Mouse (Mus musculus): ENCODE data around the gene Cdk19. TPM values are rescaled to one million over a fixed set of nuclear protein-coding genes. Genes with fewer than 3 reads are reported as not detected.
"Not testable (repeated sequence)": the region's sequence is repeated elsewhere in the genome, so short reads cannot be mapped to it uniquely, and the experiment has no call there.

Cdk19 gene
- total RNA-seq, 2 experiments from 2014 or later, result 47.1 to 47.5 TPM

DNA sequence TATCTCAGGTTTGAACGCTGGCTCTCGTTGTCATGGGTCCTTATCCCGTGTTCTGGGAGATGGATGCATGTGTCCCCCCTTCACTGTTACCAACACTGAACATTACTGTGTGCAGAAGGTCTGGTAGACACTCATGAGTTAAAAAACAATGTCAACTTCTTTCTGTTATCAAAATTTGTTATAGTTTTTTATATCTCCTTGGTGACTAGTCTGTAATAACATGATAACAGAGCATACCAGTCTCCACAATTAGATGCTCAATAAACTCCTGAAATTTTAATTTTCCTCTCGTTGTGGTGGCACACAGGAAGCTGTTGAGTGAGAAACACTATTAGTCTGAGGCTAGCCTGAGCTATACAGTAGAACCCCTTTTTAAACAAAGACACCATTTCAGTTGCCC is 159.1 kb downstream of the Cdk19 start:
- no peak for DNase-seq (ENCODE audit: extremely low spot score in 1 of 2, low spot score in 2 of 2)
- Histone ChIP-seq H3K4me3 (no peak overlapping the region), H3K27ac (peak overlapping the region; percentile 86)
- intact Hi-C loops (cut with DNase I), result no loop called here
- no peak for TF ChIP-seq CTCF (IDR thresholded peaks at IDR 0.05)

DNA sequence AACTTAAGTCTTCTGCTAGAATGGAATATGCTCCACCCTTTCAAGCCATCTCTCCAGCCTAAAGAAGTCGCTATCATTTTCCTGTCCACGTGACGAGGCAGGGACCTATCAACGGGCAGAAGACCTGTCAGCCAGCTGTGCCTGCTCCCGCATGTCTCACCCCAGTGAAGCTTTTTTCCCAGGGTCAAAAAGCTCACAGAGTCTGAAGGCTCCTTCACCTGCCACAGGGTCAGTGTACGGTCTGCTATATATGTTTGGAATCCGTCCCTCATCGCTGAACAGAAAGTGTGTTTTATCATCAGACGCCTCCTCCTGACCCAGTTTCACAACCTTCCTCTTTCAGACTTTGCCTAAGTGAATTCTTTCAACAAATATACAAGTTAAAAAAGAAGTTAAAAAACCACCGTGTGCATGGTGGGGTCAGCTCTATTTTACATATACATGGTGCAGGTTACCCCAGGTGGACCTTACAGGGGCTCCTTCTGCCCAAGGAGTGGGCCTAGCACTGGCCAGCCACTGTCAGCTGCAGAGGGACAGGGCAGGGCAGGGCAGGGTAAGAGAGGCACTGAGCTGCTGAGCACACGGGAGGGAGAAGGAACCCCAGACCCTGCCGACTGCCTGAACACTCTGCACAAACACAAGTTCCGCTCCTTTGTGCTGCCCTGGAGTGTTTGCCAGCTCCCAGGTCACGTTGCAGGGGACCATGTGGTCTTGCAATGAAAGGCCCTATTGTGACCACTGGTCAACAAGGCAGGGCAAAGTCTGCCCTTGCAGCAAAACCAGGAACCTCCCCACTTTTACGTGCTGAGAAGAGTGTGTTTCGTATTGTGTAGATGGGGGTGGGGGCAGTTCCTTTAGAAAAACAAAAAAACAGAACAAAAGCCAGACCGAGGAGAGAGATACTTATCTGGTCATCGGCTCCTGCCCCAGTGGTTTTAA is 160.2 kb downstream of the Cdk19 start:
- peak; percentile 55 to 76 for DNase-seq (ENCODE audit: extremely low spot score in 1 of 2, low spot score in 2 of 2)
- intact Hi-C loops (cut with DNase I), result loop anchor here (1.0 kb wide), 1 partner anchor 20 kb away; no protein-coding TSS in a partner anchor
- no peak for TF ChIP-seq CTCF (IDR thresholded peaks at IDR 0.05)
- Histone ChIP-seq H3K27ac (peak overlapping the region; percentile 89), H3K4me3 (no peak overlapping the region)

DNA sequence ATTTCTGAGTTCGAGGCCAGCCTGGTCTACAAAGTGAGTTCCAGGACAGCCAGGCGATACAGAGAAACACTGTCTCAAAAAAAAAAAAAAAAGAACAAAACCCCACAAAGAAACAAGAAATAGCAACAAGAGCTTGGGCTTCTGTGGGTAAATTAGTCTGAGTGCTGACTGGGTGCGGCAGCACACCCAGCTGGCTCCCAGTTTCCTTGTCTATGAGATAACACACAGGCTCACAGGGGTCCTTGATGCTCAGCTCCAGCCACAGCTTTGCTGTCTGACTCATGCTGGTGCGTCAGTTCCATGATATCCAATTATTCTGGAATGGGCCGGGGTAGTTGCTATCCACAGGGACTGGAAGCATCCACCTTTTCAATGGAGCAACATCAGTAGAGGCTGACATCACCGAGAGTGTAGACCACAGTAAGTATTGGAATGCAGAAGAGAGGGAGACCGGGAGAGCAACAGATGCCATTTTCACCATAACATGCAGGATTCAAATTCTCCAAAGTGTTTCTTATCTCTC is 161.4 kb downstream of the Cdk19 start:
- intact Hi-C loops (cut with DNase I), result no loop called here

DNA sequence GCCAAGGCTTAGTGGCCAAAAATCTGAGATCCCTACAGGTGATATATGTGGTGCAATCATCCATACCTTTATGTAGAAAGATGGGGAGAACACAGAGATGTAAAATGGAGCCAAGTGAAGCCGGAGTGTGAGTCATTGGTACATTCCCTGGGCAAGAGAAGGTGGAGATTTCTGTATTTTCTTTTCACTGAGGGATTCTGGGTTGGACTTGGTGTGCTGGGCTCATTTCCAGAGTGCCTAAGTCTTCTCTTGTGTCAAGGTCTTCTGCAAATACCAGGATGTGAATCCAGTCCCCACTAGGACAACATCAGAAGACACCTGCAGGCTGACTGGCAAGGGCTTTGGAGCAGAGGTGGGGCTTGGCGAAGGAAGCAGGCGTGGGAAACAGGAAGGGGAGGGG is 163.4 kb downstream of the Cdk19 start:
- H3K27ac ChIP-seq, result no peak overlapping the region
- intact Hi-C loops (cut with DNase I), result no loop called here
- H3K4me3 ChIP-seq, result no peak overlapping the region
- no peak for TF ChIP-seq CTCF (IDR thresholded peaks at IDR 0.05)
- no peak for DNase-seq (ENCODE audit: extremely low spot score in 1 of 2, low spot score in 2 of 2)

More for the DNA sequence above, 161.4 kb downstream of the Cdk19 start:
- peak overlapping the region; percentile 89 for H3K27ac ChIP-seq
- TF ChIP-seq CTCF (IDR thresholded peaks at IDR 0.05), result no peak
- no peak overlapping the region for H3K4me3 ChIP-seq
- DNase-seq (ENCODE audit: extremely low spot score in 1 of 2, low spot score in 2 of 2), result no peak

DNA sequence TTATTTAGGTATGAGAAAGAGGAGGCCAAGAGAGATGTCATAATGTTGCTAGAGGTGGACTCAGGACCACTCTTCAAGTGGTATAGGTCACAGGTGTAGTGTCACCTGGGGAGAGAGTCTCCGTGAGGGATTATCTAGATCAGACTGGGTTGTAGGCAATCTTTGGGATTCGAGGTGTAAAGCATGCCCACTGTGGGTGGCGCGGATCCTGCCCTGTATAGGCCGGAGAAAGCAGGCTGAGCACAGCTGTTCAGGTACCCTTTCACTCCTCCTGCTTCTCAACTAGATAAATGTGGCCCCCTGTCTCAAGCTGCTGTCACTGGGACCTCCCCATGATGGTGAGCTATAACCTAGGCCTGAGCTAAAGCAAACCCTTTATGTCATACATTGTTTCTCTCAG is 171.0 kb downstream of the Cdk19 start:
- no peak overlapping the region; the same call in 1 of the 2 replicates for H3K27ac ChIP-seq
- TF ChIP-seq CTCF (IDR thresholded peaks at IDR 0.05), result no peak
- no peak for DNase-seq (ENCODE audit: extremely low spot score in 1 of 2, low spot score in 2 of 2)
- H3K4me3 ChIP-seq, result no peak overlapping the region
- intact Hi-C loops (cut with DNase I), result no loop called here

DNA sequence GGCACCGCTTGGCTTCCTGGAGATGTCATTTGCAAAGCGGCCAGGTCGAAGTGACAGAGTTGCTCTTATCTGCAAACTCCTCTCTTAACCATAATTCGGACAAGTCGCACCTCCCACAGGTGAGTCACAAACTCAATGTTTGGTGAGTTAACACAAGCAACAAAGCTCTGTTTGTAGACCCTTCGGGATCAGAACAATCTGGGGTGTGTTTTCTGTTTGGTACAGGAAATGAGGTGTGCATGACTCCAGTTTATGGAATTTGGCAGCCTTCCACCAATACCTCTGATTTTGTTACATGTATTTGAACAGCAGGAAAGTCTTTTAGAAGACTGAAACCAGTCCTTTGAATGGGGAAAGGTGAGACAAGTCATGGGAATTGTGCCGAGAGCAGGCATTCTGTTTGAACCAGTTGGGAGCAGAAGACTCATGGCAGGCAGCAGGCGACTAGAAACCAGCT is 171.9 kb downstream of the Cdk19 start:
- no peak for TF ChIP-seq CTCF (IDR thresholded peaks at IDR 0.05)
- Histone ChIP-seq H3K27ac (no peak overlapping the region), H3K4me3 (no peak overlapping the region)
- DNase-seq (ENCODE audit: extremely low spot score in 1 of 2, low spot score in 2 of 2), result no peak
- intact Hi-C loops (cut with DNase I), result no loop called here

DNA sequence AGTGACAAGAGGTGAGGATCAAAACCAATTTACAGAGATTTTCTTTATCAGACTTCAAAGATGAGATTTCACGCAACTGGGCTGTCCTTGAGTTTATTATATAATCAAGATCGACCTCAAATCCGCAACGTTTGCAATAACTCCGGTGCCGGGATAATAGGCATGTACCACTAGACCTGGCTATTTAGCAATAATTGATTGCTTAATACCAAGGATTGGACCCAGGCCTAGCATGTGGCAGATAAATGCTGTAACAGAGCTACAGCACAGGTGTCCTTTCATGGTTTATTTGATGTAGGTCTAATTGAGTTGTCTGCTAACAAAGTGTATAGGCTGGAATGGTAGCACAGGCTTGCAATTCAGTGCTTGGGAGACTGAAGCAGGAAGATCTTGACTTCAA is 172.8 kb downstream of the Cdk19 start:
- DNase-seq (ENCODE audit: extremely low spot score in 1 of 2, low spot score in 2 of 2), result no peak
- TF ChIP-seq CTCF (IDR thresholded peaks at IDR 0.05), result no peak
- no peak overlapping the region for H3K4me3 ChIP-seq
- intact Hi-C loops (cut with DNase I), result no loop called here
- H3K27ac ChIP-seq, result no peak overlapping the region

DNA sequence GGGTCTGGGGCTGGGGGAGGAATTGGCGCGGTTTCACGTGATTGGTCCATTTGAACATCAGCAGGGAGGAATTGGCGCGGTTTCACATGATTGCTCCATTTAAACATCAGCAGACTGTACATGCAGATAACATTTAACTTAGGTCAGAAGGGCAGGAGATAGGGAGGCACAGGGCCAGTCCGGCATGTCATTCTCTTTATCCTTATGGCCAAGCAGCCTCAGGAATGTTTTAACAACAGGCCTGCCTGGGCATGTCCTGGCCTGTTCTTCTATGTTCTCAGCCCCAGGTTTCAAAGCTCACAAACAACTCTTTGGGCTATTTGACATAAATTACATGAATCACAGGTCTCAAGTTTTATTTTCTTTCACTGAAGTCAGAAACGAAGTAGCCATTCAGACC is 173.6 kb downstream of the Cdk19 start:
- DNase-seq (ENCODE audit: extremely low spot score in 1 of 2, low spot score in 2 of 2); intact Hi-C loops (cut with DNase I); H3K4me3 ChIP-seq; H3K27ac ChIP-seq: not testable (repeated sequence)

DNA sequence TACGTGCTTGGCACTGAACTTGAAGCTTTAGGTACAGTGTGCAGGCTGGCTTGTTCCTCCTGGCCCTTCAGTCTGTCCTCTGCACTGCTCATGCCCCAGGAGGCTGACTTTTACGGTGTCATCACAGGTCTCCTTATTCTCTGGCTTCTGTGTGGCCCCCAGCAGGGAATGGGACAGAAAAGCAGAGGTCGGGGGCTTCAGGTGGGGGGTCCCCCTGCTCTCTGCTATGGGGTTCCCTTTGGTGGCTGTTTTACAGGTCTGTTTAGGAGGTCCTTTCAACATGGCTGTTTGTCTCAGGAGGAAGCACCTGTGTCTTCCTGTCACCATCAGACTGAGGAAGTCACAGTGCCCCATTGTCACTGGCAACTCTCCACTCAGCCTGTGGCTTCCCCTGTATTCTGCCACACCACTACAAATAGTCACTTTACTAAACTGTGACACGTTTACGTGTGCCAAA is 175.9 kb downstream of the Cdk19 start:
- peak overlapping the region; percentile 82 for H3K27ac ChIP-seq
- no peak for TF ChIP-seq CTCF (IDR thresholded peaks at IDR 0.05)
- peak in 1 of 2 experiments; percentile 5 for DNase-seq (ENCODE audit: extremely low spot score in 1 of 2, low spot score in 2 of 2)
- no peak overlapping the region for H3K4me3 ChIP-seq
- intact Hi-C loops (cut with DNase I), result no loop called here

DNA sequence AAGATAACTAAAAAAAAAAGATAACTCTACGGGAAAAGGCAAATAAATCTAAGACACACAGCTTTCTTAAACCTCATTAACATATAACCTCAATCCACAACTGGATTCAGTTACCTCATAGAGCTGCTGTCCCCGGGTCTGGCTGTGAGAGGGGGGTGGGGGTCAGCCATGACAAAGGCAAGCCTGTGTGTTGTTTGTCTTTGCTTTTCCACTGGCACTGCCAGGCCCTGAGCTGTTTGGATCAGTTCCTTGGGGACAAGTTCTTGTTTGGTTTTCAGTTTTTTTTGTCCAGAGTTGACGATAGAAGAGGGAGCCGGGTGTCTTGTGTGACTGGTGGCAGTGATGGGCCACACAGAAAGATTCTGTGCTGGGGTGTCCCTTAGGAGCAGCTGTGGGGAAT is 177.1 kb downstream of the Cdk19 start:
- no peak for TF ChIP-seq CTCF (IDR thresholded peaks at IDR 0.05)
- intact Hi-C loops (cut with DNase I), result no loop called here
- peak in 1 of 2 experiments; percentile 49 for DNase-seq (ENCODE audit: extremely low spot score in 1 of 2, low spot score in 2 of 2)

DNA sequence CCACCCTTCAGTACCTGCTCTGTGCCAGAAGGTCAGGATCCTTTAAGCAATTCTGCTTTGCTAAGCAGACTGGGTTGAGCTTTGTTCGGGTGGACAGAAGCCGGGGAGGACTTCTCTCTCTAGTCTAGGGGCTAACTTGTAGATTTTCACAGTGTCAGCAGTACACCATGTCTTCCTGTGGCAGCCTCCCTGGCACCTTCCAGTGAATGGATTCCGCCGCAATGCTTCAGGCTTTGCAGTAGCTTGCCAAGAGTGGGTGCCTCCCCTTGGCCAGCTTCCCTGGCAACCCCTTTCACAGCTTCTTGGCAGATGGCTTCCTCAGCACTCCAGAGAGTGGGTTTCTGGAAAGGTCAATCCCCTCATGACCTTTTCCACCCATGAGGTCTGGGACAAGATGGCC is 180.2 kb downstream of the Cdk19 start:
- intact Hi-C loops (cut with DNase I), result loop anchor here (1.0 kb wide), 1 partner anchor 20 kb away; no protein-coding TSS in a partner anchor
- Histone ChIP-seq H3K4me3 (no peak overlapping the region), H3K27ac (peak overlapping the region; percentile 81)
- DNase-seq (ENCODE audit: extremely low spot score in 1 of 2, low spot score in 2 of 2), result peak; percentile 31 to 56
- no peak for TF ChIP-seq CTCF (IDR thresholded peaks at IDR 0.05)

More for the DNA sequence above, 177.1 kb downstream of the Cdk19 start:
- Histone ChIP-seq H3K4me3 (no peak overlapping the region), H3K27ac (peak overlapping the region; percentile 82)

DNA sequence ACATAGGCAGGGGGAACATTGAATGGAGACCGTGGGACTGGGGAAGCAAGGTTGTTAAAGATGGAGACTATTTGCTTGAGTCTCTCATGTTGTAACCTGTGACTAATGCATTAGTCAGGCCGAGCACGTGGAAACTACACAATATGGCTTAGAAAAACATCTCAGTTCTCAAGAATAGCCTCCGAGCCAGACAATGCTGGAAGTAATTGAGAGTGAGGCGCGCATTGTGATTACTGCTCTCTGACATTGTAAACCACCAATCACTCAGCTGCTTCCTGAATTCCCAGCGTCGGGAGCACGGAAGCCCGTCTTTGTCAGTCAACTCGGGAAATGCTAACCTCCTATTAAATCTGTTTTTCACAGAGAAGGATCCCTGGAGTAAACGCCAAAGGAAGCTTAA is 182.2 kb downstream of the Cdk19 start:
- Histone ChIP-seq H3K27ac (peak overlapping the region; percentile 81), H3K4me3 (no peak overlapping the region)
- no peak for TF ChIP-seq CTCF (IDR thresholded peaks at IDR 0.05)
- DNase-seq (ENCODE audit: extremely low spot score in 1 of 2, low spot score in 2 of 2), result peak in 1 of 2 experiments; percentile 14
- intact Hi-C loops (cut with DNase I), result loop anchor here (10.0 kb wide), 1 partner anchor 147 kb away; no protein-coding TSS in a partner anchor

Data from left cerebral cortex, adult 2 months (tissue).